Mouse (Mus musculus) heart, embryonic 11.5 days (tissue): ENCODE data around the gene Zp2. TPM values are rescaled to one million over a fixed set of nuclear protein-coding genes. Genes with fewer than 3 reads are reported as not detected.

Source experiments
- ATAC-seq: fragments of 200-750 bp; cut with Nextera tagmentation; replicated peaks from 2 replicates; pipeline ENCODE4 v1.8.0; 2017; ENCODE audit warnings: moderate library complexity; ENCODE audit not compliant: insufficient number of reproducible peaks, low FRiP score, low TSS enrichment
- H3K27ac ChIP-seq: fragments of 300-500 bp; sonication (generic); 2 replicates; pipeline ENCODE4 v1.5.1; 2014; ENCODE audit warnings: mild to moderate bottlenecking, low read depth, low read length
- H3K27me3 ChIP-seq: fragments of 300-500 bp; sonication (generic); 2 replicates; pipeline ENCODE4 v1.6.1; 2014; ENCODE audit warnings: mild to moderate bottlenecking, low read length, mixed read lengths; ENCODE audit not compliant: control insufficient read depth, insufficient read depth
- H3K36me3 ChIP-seq: fragments of 300-500 bp; sonication (generic); 2 replicates; pipeline ENCODE4 v1.6.1; 2014; ENCODE audit warnings: mild to moderate bottlenecking, low read length, moderate library complexity, mixed read lengths; ENCODE audit not compliant: control insufficient read depth, insufficient read depth
- H3K4me1 ChIP-seq: fragments of 300-500 bp; sonication (generic); 2 replicates; pipeline ENCODE4 v1.6.1; 2014; ENCODE audit warnings: low read length; ENCODE audit not compliant: control insufficient read depth, insufficient read depth
- H3K4me2 ChIP-seq: fragments of 300-500 bp; sonication (generic); 2 replicates; pipeline ENCODE4 v1.6.1; 2014; ENCODE audit warnings: mild to moderate bottlenecking, moderate library complexity
- H3K4me3 ChIP-seq: fragments of 300-500 bp; sonication (generic); 2 replicates; pipeline ENCODE4 v1.5.1; 2014; ENCODE audit warnings: low read depth, low read length
- H3K9ac ChIP-seq: fragments of 300-500 bp; sonication (generic); 2 replicates; pipeline ENCODE4 v1.6.1; 2014; ENCODE audit warnings: mild to moderate bottlenecking, low read depth, low read length, moderate library complexity
- H3K9me3 ChIP-seq: fragments of 300-500 bp; sonication (generic); replicated peaks from 2 replicates; pipeline ENCODE4 v1.6.1; 2016; ENCODE audit warnings: low read length; ENCODE audit not compliant: control insufficient read depth
- WGBS: fragments of 180-500 bp; shearing (Covaris S2); extraction: QIAGEN DNeasy Blood & Tissue Kit; methylation state at CpG from one replicate; pipeline ENCODE4 v1.1.7; 2014; ENCODE audit not compliant: insufficient replicate concordance; 5-methylcytosine and 5-hydroxymethylcytosine counted together
- polyA plus RNA-seq: library from polyadenylated mRNA; unstranded; fragments of >200 nt; fragmentation: Nextera tagmentation; extraction: Ambion mirVana; gene quantifications from 2 replicates; pipeline ENCODE4 v1.2.1, GENCODE M21; 2014

Zp2 gene
- polyA plus RNA-seq, 1 experiment from 2014 or later = 0.09 TPM

- Histone ChIP-seq H3K27me3 (no peaks in the 10 kb centered on the region), H3K4me1 (no peaks in the 10 kb centered on the region), H3K9ac (no peak overlapping the region), H3K4me3 (no peak overlapping the region), H3K9me3 (no peaks in the 10 kb centered on the region), H3K27ac (no peak overlapping the region), H3K4me2 (no peak overlapping the region), H3K36me3 (no peaks in the 10 kb centered on the region)
- WGBS = 47% methylated on average over 5 of the region's 5 CpGs
- ATAC-seq = no peak
These were observed 12.5 kb upstream of the Zp2 start for GRCm38 (mm10) chr7:120157575-120158061.

GRCm38 (mm10) chr7:120156841-120157409 lies 11.8 kb upstream of the Zp2 start:
- Histone ChIP-seq H3K36me3 (no peaks in the 10 kb centered on the region), H3K4me1 (no peaks in the 10 kb centered on the region), H3K27ac (no peak overlapping the region), H3K9me3 (no peaks in the 10 kb centered on the region), H3K9ac (no peak overlapping the region), H3K4me2 (no peak overlapping the region), H3K4me3 (no peak overlapping the region), H3K27me3 (no peaks in the 10 kb centered on the region)
- ATAC-seq = no peak
- WGBS = 40% methylated on average over 2 of the region's 2 CpGs

- no peaks in the 10 kb centered on the region for H3K36me3 ChIP-seq
- no peak overlapping the region for H3K9ac ChIP-seq
- H3K27me3 ChIP-seq = no peaks in the 10 kb centered on the region
- H3K4me1 ChIP-seq = no peaks in the 10 kb centered on the region
- ATAC-seq = no peak
- no peak overlapping the region for H3K27ac ChIP-seq
- WGBS = 81% methylated on average over 2 of the region's 2 CpGs
- no peak overlapping the region for H3K4me3 ChIP-seq
- H3K9me3 ChIP-seq = no peaks in the 10 kb centered on the region
- no peak overlapping the region for H3K4me2 ChIP-seq
These were observed 5.8 kb upstream of the Zp2 start for GRCm38 (mm10) chr7:120150898-120151297.

GRCm38 (mm10) chr7:120150257-120150656 lies 5.2 kb upstream of the Zp2 start:
- 46% methylated on average over 3 of the region's 3 CpGs for WGBS
- H3K9ac ChIP-seq = no peak overlapping the region
- H3K4me3 ChIP-seq = no peak overlapping the region
- no peak overlapping the region for H3K27ac ChIP-seq
- H3K9me3 ChIP-seq = no peaks in the 10 kb centered on the region
- no peak for ATAC-seq
- no peaks in the 10 kb centered on the region for H3K4me1 ChIP-seq
- H3K36me3 ChIP-seq = no peaks in the 10 kb centered on the region
- H3K27me3 ChIP-seq = no peaks in the 10 kb centered on the region
- H3K4me2 ChIP-seq = no peak overlapping the region

- no peaks in the 10 kb centered on the region for H3K27me3 ChIP-seq
- H3K36me3 ChIP-seq = no peaks in the 10 kb centered on the region
- no peak overlapping the region for H3K4me2 ChIP-seq
- no peak overlapping the region for H3K9ac ChIP-seq
- H3K9me3 ChIP-seq = no peaks in the 10 kb centered on the region
- WGBS = 82% methylated on average over 1 of the region's 1 CpGs
- H3K4me1 ChIP-seq = no peaks in the 10 kb centered on the region
- ATAC-seq = no peak
- no peak overlapping the region for H3K27ac ChIP-seq
- H3K4me3 ChIP-seq = no peak overlapping the region
These were observed 2.3 kb downstream of the Zp2 start for GRCm38 (mm10) chr7:120142743-120143142.

- H3K9ac ChIP-seq = no peak overlapping the region
- no peak for ATAC-seq
These were observed 16.1 kb downstream of the Zp2 start for GRCm38 (mm10) chr7:120128951-120129350.

GRCm38 (mm10) chr7:120127686-120128059 lies 17.4 kb downstream of the Zp2 start:
- Histone ChIP-seq H3K4me3 (no peak overlapping the region), H3K9me3 (no peaks in the 10 kb centered on the region), H3K27me3 (no peaks in the 10 kb centered on the region), H3K27ac (no peak overlapping the region), H3K4me2 (no peak overlapping the region), H3K36me3 (no peaks in the 10 kb centered on the region), H3K4me1 (no peaks in the 10 kb centered on the region), H3K9ac (no peak overlapping the region)
- 37% methylated on average over 4 of the region's 4 CpGs for WGBS
- no peak for ATAC-seq

More at GRCm38 (mm10) chr7:120128951-120129350, 16.1 kb downstream of the Zp2 start:
- no peaks in the 10 kb centered on the region for H3K36me3 ChIP-seq
- H3K27me3 ChIP-seq = no peaks in the 10 kb centered on the region
- no peaks in the 10 kb centered on the region for H3K9me3 ChIP-seq
- 67% methylated on average over 4 of the region's 4 CpGs for WGBS
- H3K27ac ChIP-seq = no peak overlapping the region
- H3K4me2 ChIP-seq = no peak overlapping the region
- no peaks in the 10 kb centered on the region for H3K4me1 ChIP-seq
- no peak overlapping the region for H3K4me3 ChIP-seq

- no peak overlapping the region for H3K27ac ChIP-seq
- 24% methylated on average over 5 of the region's 5 CpGs for WGBS
- no peaks in the 10 kb centered on the region for H3K9me3 ChIP-seq
- H3K4me3 ChIP-seq = no peak overlapping the region
- H3K27me3 ChIP-seq = no peaks in the 10 kb centered on the region
- no peak overlapping the region for H3K9ac ChIP-seq
- H3K4me2 ChIP-seq = no peak overlapping the region
- no peaks in the 10 kb centered on the region for H3K4me1 ChIP-seq
- H3K36me3 ChIP-seq = no peaks in the 10 kb centered on the region
- ATAC-seq = no peak
These were observed 18.0 kb downstream of the Zp2 start for GRCm38 (mm10) chr7:120126976-120127685.

- Histone ChIP-seq H3K36me3 (no peaks in the 10 kb centered on the region; the same call in 1 of the 2 replicates), H3K27me3 (no peaks in the 10 kb centered on the region), H3K9ac (no peak overlapping the region), H3K27ac (no peak overlapping the region), H3K4me2 (no peak overlapping the region), H3K9me3 (no peaks in the 10 kb centered on the region), H3K4me3 (no peak overlapping the region), H3K4me1 (no peaks in the 10 kb centered on the region)
- peak; percentile 69; the same call in 1 of the 2 replicates for ATAC-seq
- 0% methylated on average over 3 of the region's 3 CpGs for WGBS
These were observed 20.2 kb downstream of the Zp2 start for GRCm38 (mm10) chr7:120124844-120125243.
